9 mouse cellular contexts compared by ENCODE assay signal in the genomic region with DNA sequence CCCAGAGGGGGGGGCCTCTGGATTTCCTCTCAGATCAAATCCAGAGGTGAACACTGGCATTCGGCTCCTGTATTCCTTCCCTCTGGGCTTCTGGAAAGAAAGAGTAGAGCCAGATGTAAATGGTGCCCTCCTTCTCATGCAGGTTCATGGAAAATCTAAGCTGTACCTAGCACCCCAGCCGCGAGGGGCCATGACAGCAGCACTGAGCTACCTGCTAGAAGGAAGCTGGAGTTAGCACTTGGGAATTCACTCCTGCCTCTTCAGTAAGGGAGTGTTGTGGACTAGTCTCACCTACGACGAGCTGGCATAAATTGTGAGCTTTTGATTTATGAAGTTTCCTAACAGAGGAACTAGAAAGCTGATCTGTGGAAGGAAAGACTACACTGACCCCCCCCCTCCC. TPM values are rescaled to one million over a fixed set of nuclear protein-coding genes. Genes with fewer than 3 reads are reported as not detected.
DNase-seq lines count a peak whose midpoint lies in the region; ATAC-seq and TF ChIP-seq lines count a peak whose summit lies in the region.
"Had no signal": no experiment of that assay in that cellular context is flagged by ENCODE, and none has a peak within 500 bp of the region (broad histone marks: within the 10 kb centered on the region; RNA-seq: fewer than 3 reads in every experiment).

No protein-coding gene starts in this region.

- no peak for ATAC-seq in heart, embryonic 16.5 days (replicated peaks; ENCODE audit: extremely low read depth, insufficient read depth, low FRiP score)
- ATAC-seq in liver, embryonic 12.5 days, result no peak

- H3K9me3 ChIP-seq in heart, embryonic 16.5 days (replicated peaks; ENCODE audit: control insufficient read depth, low read length), result no peaks in the 10 kb centered on the region
- no peaks in the 10 kb centered on the region for H3K9me3 ChIP-seq in liver, embryonic 12.5 days (replicated peaks)

- no peak for DNase-seq in heart, postnatal 36 days
- DNase-seq in testis, postnatal 14 days (ENCODE audit: low spot score), result no peak
- peak; percentile 45 for DNase-seq in lung, postnatal 36 days
- DNase-seq in retina, embryonic 14.5 days (ENCODE audit: low spot score), result no peak
- DNase-seq in left cerebral cortex, postnatal 4 days, result no peak
- DNase-seq: gastrocnemius, postnatal 10 days had no signal

- H3K36me3 ChIP-seq in heart, embryonic 16.5 days (ENCODE audit: control insufficient read depth, insufficient read depth), result no peaks in the 10 kb centered on the region
- no peaks in the 10 kb centered on the region for H3K36me3 ChIP-seq in testis, adult 2 months (ENCODE audit: control insufficient read depth, insufficient read depth, low read length)
- H3K36me3 ChIP-seq in liver, embryonic 12.5 days, result no peaks in the 10 kb centered on the region

- H3K27ac ChIP-seq in heart, embryonic 16.5 days (ENCODE audit: low read length), result 0 out of 2 replicates have a peak overlapping the region, but pooled peaks have one; percentile 28
- H3K27ac ChIP-seq in testis, adult 2 months (ENCODE audit: control insufficient read depth, insufficient read depth, low read depth, low read length), result peak overlapping the region; percentile 74; the same call in 1 of the 2 replicates
- H3K27ac ChIP-seq in liver, embryonic 12.5 days, result no peak overlapping the region

- peak overlapping the region; percentile 8; the same call in 1 of the 2 replicates for H3K9ac ChIP-seq in heart, embryonic 16.5 days (ENCODE audit: low read length)
- H3K9ac ChIP-seq in liver, embryonic 12.5 days, result no peak overlapping the region

- TF ChIP-seq POLR2A in testis, adult 2 months (IDR thresholded peaks at IDR 0.05; ENCODE audit: control insufficient read depth, low read depth, low read length), result no peak

- WGBS in heart, embryonic 16.5 days, result 77% methylated on average over 5 of the region's 5 CpGs
- 77% methylated on average over 5 of the region's 5 CpGs for WGBS in liver, embryonic 12.5 days (ENCODE audit: insufficient replicate concordance)

- no peak overlapping the region for H3K4me2 ChIP-seq in heart, embryonic 16.5 days (ENCODE audit: low read depth, low read length)
- H3K4me2 ChIP-seq in liver, embryonic 12.5 days, result no peak overlapping the region

- H3K4me3 ChIP-seq in heart, embryonic 16.5 days (ENCODE audit: low read length), result no peak overlapping the region
- peak overlapping the region; percentile 84 for H3K4me3 ChIP-seq in testis, adult 2 months (ENCODE audit: control insufficient read depth, low read depth, low read length)
- H3K4me3 ChIP-seq in liver, embryonic 12.5 days, result no peak overlapping the region

- H3K27me3 ChIP-seq in heart, embryonic 16.5 days (ENCODE audit: control insufficient read depth, insufficient read depth, low read length), result no peaks in the 10 kb centered on the region
- H3K27me3 ChIP-seq in testis, adult 2 months (ENCODE audit: control insufficient read depth, insufficient read depth, low read length), result no peaks in the 10 kb centered on the region
- H3K27me3 ChIP-seq in liver, embryonic 12.5 days (replicated peaks), result no peaks in the 10 kb centered on the region

- H3K4me1 ChIP-seq in heart, embryonic 16.5 days (ENCODE audit: control insufficient read depth, insufficient read depth, low read length), result peaks cover 7% of the 10 kb centered on the region
- peaks cover 3% of the 10 kb centered on the region; the same call in 1 of the 2 replicates for H3K4me1 ChIP-seq in testis, adult 2 months (ENCODE audit: control insufficient read depth, insufficient read depth, low read length)
- no peaks in the 10 kb centered on the region for H3K4me1 ChIP-seq in liver, embryonic 12.5 days

- intact Hi-C loops in heart, postnatal 36 days (cut with DNase I), result no loop called here
- intact Hi-C loops in left cerebral cortex, postnatal 4 days (cut with DNase I), result no loop called here

- no peak for TF ChIP-seq CTCF in testis, adult 2 months (IDR thresholded peaks at IDR 0.05; ENCODE audit: control insufficient read depth, insufficient read depth, insufficient replicate concordance, low read depth, low read length)

RNA-seq across cellular contexts. Expression of gene Txndc2, which starts 1.6 kb away (rescaled TPM):
- not detected in 2 replicates for polyA plus RNA-seq in heart, embryonic 16.5 days (2015; fragmentation: Nextera tagmentation; extraction: Ambion mirVana)
- total RNA-seq in heart, postnatal 36 days (2021), result not detected
- polyA plus RNA-seq in testis, adult 2 months (2012; rRNA removed), result 219 and 252 TPM in 2 replicates
- not detected in 2 replicates for polyA plus RNA-seq in liver, embryonic 12.5 days (2016; fragmentation: Nextera tagmentation; extraction: Ambion mirVana)
- total RNA-seq in left cerebral cortex, postnatal 4 days (2021), result under 1 TPM; 0.28 to 0.44 TPM

RNA-seq across cellular contexts. Expression of gene Vapa, which starts 30.2 kb away (rescaled TPM):
- polyA plus RNA-seq in heart, embryonic 16.5 days (2015; fragmentation: Nextera tagmentation; extraction: Ambion mirVana), result 153 and 163 TPM in 2 replicates
- 10 to 100 TPM; 76.3 to 86.5 TPM for total RNA-seq in heart, postnatal 36 days (2021)
- polyA plus RNA-seq in testis, adult 2 months (2012; rRNA removed), result 32.0 and 36.9 TPM in 2 replicates
- polyA plus RNA-seq in liver, embryonic 12.5 days (2016; fragmentation: Nextera tagmentation; extraction: Ambion mirVana), result 106 and 107 TPM in 2 replicates
- total RNA-seq in left cerebral cortex, postnatal 4 days (2021), result 100 to 1,000 TPM; 167 to 168 TPM

Comparison
In these comparisons a context has a peak if more than half of its experiments do, and no peak if none do; other contexts are left out.
1. RNA of gene Txndc2, which starts 1.6 kb away (polyA plus RNA-seq): 219 to 252 TPM in testis, adult 2 months; not detected in heart, embryonic 16.5 days and not detected in liver, embryonic 12.5 days; every median in the first group is over 100 times any median in the second.